Mouse (Mus musculus) myocyte (in vitro differentiated cells): ENCODE data around the gene Atp8a1. TPM values are rescaled to one million over a fixed set of nuclear protein-coding genes. Genes with fewer than 3 reads are reported as not detected.

Source experiments
- H3K27me3 ChIP-seq: one replicate; pipeline ENCODE4 v1.6.1; 2011; ENCODE audit not compliant: control insufficient read depth, insufficient read depth, insufficient read length
- H3K36me3 ChIP-seq: one replicate; pipeline ENCODE4 v1.6.1; 2011; ENCODE audit not compliant: control insufficient read depth, insufficient read depth
- H3K4me2 ChIP-seq: one replicate; pipeline ENCODE4 v1.6.1; 2011; ENCODE audit warnings: low read depth, control low read depth
- H3K4me3 ChIP-seq: one replicate; pipeline ENCODE4 v1.5.1; 2011; ENCODE audit warnings: mild to moderate bottlenecking, control low read depth, moderate library complexity
- H3K79me2 ChIP-seq: one replicate; pipeline ENCODE4 v1.6.1; 2011; ENCODE audit not compliant: control insufficient read depth, insufficient read depth
- H3ac ChIP-seq: one replicate; pipeline ENCODE4 v1.6.1; 2011; ENCODE audit not compliant: control insufficient read depth, insufficient read length
- CEBPB ChIP-seq: IDR thresholded peaks from 2 replicates; pipeline ENCODE4 v1.6.1; 2011; ENCODE audit warnings: mild to moderate bottlenecking, moderate library complexity; ENCODE audit not compliant: poor library complexity, insufficient read depth, severe bottlenecking
- E2F4 ChIP-seq: IDR thresholded peaks from one replicate; pipeline ENCODE4 v1.6.1; 2011; ENCODE audit warnings: mild to moderate bottlenecking, control low read depth, moderate library complexity; ENCODE audit not compliant: insufficient read depth
- MAX ChIP-seq: IDR thresholded peaks from one replicate; pipeline ENCODE4 v1.6.1; 2011; ENCODE audit warnings: low read depth, mild to moderate bottlenecking, control low read depth
- MYOD1 ChIP-seq, 3 experiments: IDR thresholded peaks; one replicate each; pipeline ENCODE4 v1.6.1; 2011; ENCODE audit warnings: control low read depth in 2 of 3, low read depth in 2 of 3, mild to moderate bottlenecking in 2 of 3, moderate library complexity in 1 of 3; ENCODE audit not compliant: insufficient read length in 2 of 3, control insufficient read depth in 1 of 3
- MYOG ChIP-seq, 3 experiments: IDR thresholded peaks; one replicate each; pipeline ENCODE4 v1.6.1; 2011; ENCODE audit warnings: control low read depth in 2 of 3, low read depth in 2 of 3, mild to moderate bottlenecking in 2 of 3; ENCODE audit not compliant: insufficient read length in 2 of 3, control insufficient read depth in 1 of 3, insufficient read depth in 1 of 3
- POLR2A ChIP-seq: IDR thresholded peaks from one replicate; pipeline ENCODE4 v1.6.1; 2011; ENCODE audit warnings: low read depth, mild to moderate bottlenecking, control low read depth, moderate library complexity; ENCODE audit not compliant: insufficient read length
- POLR2AphosphoS2 ChIP-seq: IDR thresholded peaks from one replicate; pipeline ENCODE4 v1.6.1; 2011; ENCODE audit warnings: low read depth, control low read depth; ENCODE audit not compliant: insufficient read length
- REST ChIP-seq: IDR thresholded peaks from one replicate; pipeline ENCODE4 v1.6.1; 2011; ENCODE audit warnings: mild to moderate bottlenecking, control low read depth, moderate library complexity; ENCODE audit not compliant: insufficient read depth, insufficient read length
- SRF ChIP-seq: IDR thresholded peaks from one replicate; pipeline ENCODE4 v1.6.1; 2011; ENCODE audit warnings: low read depth; ENCODE audit not compliant: control insufficient read depth, insufficient read length
- TCF12 ChIP-seq: IDR thresholded peaks from one replicate; pipeline ENCODE4 v1.6.1; 2011; ENCODE audit warnings: mild to moderate bottlenecking, control low read depth; ENCODE audit not compliant: poor library complexity, insufficient read depth, severe bottlenecking
- TCF3 ChIP-seq: IDR thresholded peaks from one replicate; pipeline ENCODE4 v1.6.1; 2011; ENCODE audit warnings: low read depth, control low read depth; ENCODE audit not compliant: insufficient read length
- USF1 ChIP-seq: IDR thresholded peaks from one replicate; pipeline ENCODE4 v1.6.1; 2011; ENCODE audit warnings: low read depth, mild to moderate bottlenecking, control low read depth, moderate library complexity
- polyA plus RNA-seq: library from polyadenylated mRNA; unstranded; fragments of >200 nt; fragmentation: generic; extraction: Trizol; gene quantifications from one replicate; pipeline ENCODE4 v1.2.1, GENCODE M21; 2012; ENCODE audit warnings: missing spikeins

The Atp8a1 gene
- polyA plus RNA-seq, 1 experiment = 0.02 TPM

DNA sequence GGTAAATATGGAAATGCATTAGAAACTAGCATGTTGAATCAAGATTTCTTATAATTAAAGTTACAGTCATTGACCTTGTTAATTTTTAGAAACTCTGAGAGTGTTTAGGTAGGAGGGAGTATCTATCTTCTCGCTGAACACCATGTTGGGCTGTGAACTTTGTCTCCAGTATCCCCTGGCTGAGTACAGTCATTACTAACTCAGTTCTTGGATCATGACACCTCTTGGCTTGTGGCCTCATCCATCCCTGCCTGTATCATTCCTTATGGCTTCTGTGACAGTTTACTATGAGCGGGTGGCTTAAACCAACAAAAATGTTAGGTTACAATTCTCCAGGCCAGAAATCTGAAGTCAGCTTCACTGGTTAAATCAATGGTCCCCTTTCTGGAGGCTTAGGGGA, 271.5 kb downstream of the Atp8a1 start:
- Histone ChIP-seq H3K36me3 (no peaks in the 10 kb centered on the region), H3K27me3 (no peaks in the 10 kb centered on the region), H3K4me2 (no peak overlapping the region), H3K4me3 (no peak overlapping the region), H3K79me2 (no peaks in the 10 kb centered on the region), H3ac (no peak overlapping the region)
- TF ChIP-seq CEBPB (no peak), MYOG (IDR thresholded peaks at IDR 0.05; ENCODE audit: control insufficient read depth in 1 of 3, insufficient read depth in 1 of 3, insufficient read length in 2 of 3, low read depth in 2 of 3) (no peak), POLR2AphosphoS2 (no peak), SRF (no peak), E2F4 (no peak), USF1 (no peak), TCF3 (no peak), MYOD1 (IDR thresholded peaks at IDR 0.05; ENCODE audit: control insufficient read depth in 1 of 3, insufficient read length in 2 of 3, low read depth in 2 of 3) (no peak), POLR2A (no peak), MAX (no peak), TCF12 (no peak), REST (no peak)

DNA sequence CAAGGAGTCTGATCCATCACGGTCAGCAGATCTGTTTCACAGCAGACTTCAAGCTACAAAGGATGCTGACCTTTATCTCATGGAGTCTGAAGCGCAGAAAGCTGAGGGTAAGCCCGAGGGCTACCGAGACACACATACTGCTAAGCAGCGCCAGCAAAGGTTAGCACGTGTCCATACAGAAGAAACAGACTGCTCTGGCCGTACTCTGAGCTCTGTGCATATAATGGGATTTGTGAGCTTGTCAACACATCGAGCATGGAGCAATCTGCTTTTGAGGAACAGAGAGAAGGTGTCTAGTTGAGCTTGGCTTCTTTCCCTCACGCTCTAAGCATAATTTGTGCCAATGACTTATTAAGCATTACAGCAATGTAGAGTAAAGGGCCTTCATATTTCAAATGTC, 273.2 kb downstream of the Atp8a1 start:
- Histone ChIP-seq H3K36me3 (no peaks in the 10 kb centered on the region), H3K4me2 (no peak overlapping the region), H3ac (no peak overlapping the region), H3K79me2 (no peaks in the 10 kb centered on the region), H3K27me3 (no peaks in the 10 kb centered on the region), H3K4me3 (no peak overlapping the region)
- TF ChIP-seq REST = no peak
- TF ChIP-seq CEBPB = no peak
- no peak for TF ChIP-seq TCF12
- TF ChIP-seq E2F4 = no peak
- no peak for TF ChIP-seq SRF
- TF ChIP-seq POLR2AphosphoS2 = no peak
- no peak for TF ChIP-seq POLR2A
- no peak for TF ChIP-seq MYOG (IDR thresholded peaks at IDR 0.05; ENCODE audit: control insufficient read depth in 1 of 3, insufficient read depth in 1 of 3, insufficient read length in 2 of 3, low read depth in 2 of 3)
- no peak for TF ChIP-seq TCF3
- no peak for TF ChIP-seq USF1
- no peak for TF ChIP-seq MAX
- no peak for TF ChIP-seq MYOD1 (IDR thresholded peaks at IDR 0.05; ENCODE audit: control insufficient read depth in 1 of 3, insufficient read length in 2 of 3, low read depth in 2 of 3)

DNA sequence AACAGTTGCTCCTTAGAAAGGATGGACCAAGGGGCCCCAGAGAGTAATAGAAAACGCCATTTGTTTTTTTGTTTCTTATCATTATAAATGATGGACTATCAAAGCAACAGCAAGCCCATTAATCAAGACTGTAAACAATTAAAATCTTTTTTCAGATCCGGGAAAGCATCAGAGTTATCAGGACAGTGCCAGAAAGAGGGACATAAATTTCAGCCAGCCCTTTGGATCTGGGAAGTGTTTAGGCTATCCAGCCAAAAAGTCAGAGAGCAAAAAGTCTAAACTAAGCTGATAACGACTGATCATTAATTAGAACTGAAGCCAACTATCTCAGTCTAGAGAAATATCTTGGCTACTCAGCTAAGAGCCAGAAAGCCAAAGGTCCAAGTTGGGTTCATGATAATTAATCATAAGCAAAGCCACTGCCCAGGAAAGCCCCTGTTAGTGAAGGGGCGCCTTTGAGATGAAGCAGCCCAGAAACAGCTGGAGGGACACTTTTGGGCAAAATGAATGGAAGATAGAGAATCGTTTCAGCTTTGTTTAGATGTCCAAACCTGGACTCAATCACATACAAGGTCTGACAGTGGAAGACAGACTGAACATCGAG, 274.6 kb downstream of the Atp8a1 start:
- H3K27me3 ChIP-seq = no peaks in the 10 kb centered on the region
- TF ChIP-seq E2F4 = no peak
- no peak for TF ChIP-seq MYOD1 (IDR thresholded peaks at IDR 0.05; ENCODE audit: control insufficient read depth in 1 of 3, insufficient read length in 2 of 3, low read depth in 2 of 3)
- TF ChIP-seq MYOG (IDR thresholded peaks at IDR 0.05; ENCODE audit: control insufficient read depth in 1 of 3, insufficient read depth in 1 of 3, insufficient read length in 2 of 3, low read depth in 2 of 3) = no peak
- no peak for TF ChIP-seq POLR2AphosphoS2
- TF ChIP-seq TCF12 = no peak
- no peak for TF ChIP-seq CEBPB
- no peak for TF ChIP-seq USF1
- no peak for TF ChIP-seq POLR2A
- TF ChIP-seq REST = no peak
- TF ChIP-seq SRF = no peak
- no peak for TF ChIP-seq MAX
- TF ChIP-seq TCF3 = no peak
- H3ac ChIP-seq = no peak overlapping the region
- no peaks in the 10 kb centered on the region for H3K36me3 ChIP-seq
- no peaks in the 10 kb centered on the region for H3K79me2 ChIP-seq
- H3K4me3 ChIP-seq = no peak overlapping the region
- no peak overlapping the region for H3K4me2 ChIP-seq

Other genes with a start within 250 kb of the Atp8a1 start
- gene Shisa3, start 239.6 kb downstream of the Atp8a1 start, polyA plus RNA-seq = not detected
- gene Gm5108, start 94.2 kb upstream of the Atp8a1 start, polyA plus RNA-seq = not detected
- not detected for gene Gm21905, start 99.0 kb upstream of the Atp8a1 start, polyA plus RNA-seq
- gene Grxcr1, start 184.4 kb upstream of the Atp8a1 start, polyA plus RNA-seq = not detected